Mouse (Mus musculus): ENCODE data around the gene Efcab8. TPM values are rescaled to one million over a fixed set of nuclear protein-coding genes. Genes with fewer than 3 reads are reported as not detected.

Gene Efcab8
- polyA plus RNA-seq, 1 experiment from 2014 or later: 0.03 TPM

DNA sequence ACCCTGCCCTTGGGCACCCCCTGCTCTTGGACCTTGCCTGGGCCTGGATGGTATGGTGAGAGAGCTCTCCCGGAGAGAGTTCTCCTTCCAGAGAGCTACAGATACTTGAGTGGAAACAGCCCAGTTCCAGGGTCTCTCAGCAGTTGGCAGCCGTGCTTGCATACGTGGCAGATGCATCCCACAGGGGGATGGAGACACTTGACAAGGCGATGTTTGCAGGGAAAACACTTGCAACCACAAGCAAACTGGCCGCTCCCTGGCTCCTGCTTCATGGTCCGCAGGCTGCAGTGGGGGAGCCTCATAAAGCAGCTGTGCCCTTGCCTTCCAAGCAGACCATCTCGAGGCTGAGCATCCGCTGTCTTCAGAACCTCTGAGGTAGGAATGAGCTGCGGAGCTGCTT, 95.0 kb downstream of the Efcab8 start, which contains the start of gene Bpifb2:
Gene Bpifb2 (plus strand): TSS at position 301 of the 400 bp plus-strand sequence.
- H3K4me1 ChIP-seq (replicated peaks): no peaks in the 10 kb centered on the region
- H3K27ac ChIP-seq: no peak within 1 kb of the TSS
- no peaks in the 10 kb centered on the region for H3K27me3 ChIP-seq (replicated peaks)
- H3K9ac ChIP-seq: no peak within 1 kb of the TSS
- H3K4me2 ChIP-seq (replicated peaks): no peak within 1 kb of the TSS
- ATAC-seq: no peak
- no peak within 1 kb of the TSS for H3K4me3 ChIP-seq (replicated peaks)
- no peaks in the 10 kb centered on the region for H3K36me3 ChIP-seq
- no peaks in the 10 kb centered on the region for H3K9me3 ChIP-seq
- 68% methylated on average over 9 of the region's 9 CpGs for WGBS

Other genes starting within 250 kb of the Efcab8 start
- gene Nol4l, start 250.0 kb upstream of the Efcab8 start, polyA plus RNA-seq (2015; fragmentation: Nextera tagmentation; extraction: Ambion mirVana): 25.6 and 27.1 TPM in 2 replicates
- 81.2 and 82.1 TPM in 2 replicates for gene Commd7, start 147.2 kb upstream of the Efcab8 start, polyA plus RNA-seq (2015; fragmentation: Nextera tagmentation; extraction: Ambion mirVana)
- 8.1 and 8.6 TPM in 2 replicates for gene Dnmt3b, start 130.5 kb upstream of the Efcab8 start, polyA plus RNA-seq (2015; fragmentation: Nextera tagmentation; extraction: Ambion mirVana)
- gene Dnmt3c, start 83.3 kb upstream of the Efcab8 start, polyA plus RNA-seq (2015; fragmentation: Nextera tagmentation; extraction: Ambion mirVana): 0.09 TPM in 1 of 2 replicates, not detected in the other
- gene Mapre1, start 38.7 kb upstream of the Efcab8 start, polyA plus RNA-seq (2015; fragmentation: Nextera tagmentation; extraction: Ambion mirVana): 216 and 268 TPM in 2 replicates
- gene Sun5, start 91.2 kb downstream of the Efcab8 start, polyA plus RNA-seq (2015; fragmentation: Nextera tagmentation; extraction: Ambion mirVana): not detected in 2 replicates
- not detected in 2 replicates for gene Bpifb2, start 95.1 kb downstream of the Efcab8 start, polyA plus RNA-seq (2015; fragmentation: Nextera tagmentation; extraction: Ambion mirVana)
- not detected in 2 replicates for gene Bpifb6, start 120.5 kb downstream of the Efcab8 start, polyA plus RNA-seq (2015; fragmentation: Nextera tagmentation; extraction: Ambion mirVana)
- not detected in 2 replicates for gene Bpifb3, start 138.3 kb downstream of the Efcab8 start, polyA plus RNA-seq (2015; fragmentation: Nextera tagmentation; extraction: Ambion mirVana)
- not detected in 2 replicates for gene Bpifb4, start 158.3 kb downstream of the Efcab8 start, polyA plus RNA-seq (2015; fragmentation: Nextera tagmentation; extraction: Ambion mirVana)
- not detected in 2 replicates for gene Bpifa6, start 195.0 kb downstream of the Efcab8 start, polyA plus RNA-seq (2015; fragmentation: Nextera tagmentation; extraction: Ambion mirVana)
- gene Bpifa2, start 228.3 kb downstream of the Efcab8 start, polyA plus RNA-seq (2015; fragmentation: Nextera tagmentation; extraction: Ambion mirVana): not detected in 2 replicates